Mouse (Mus musculus): ENCODE results near the gene Galt.
"Not testable (repeated sequence)": the region's sequence is repeated elsewhere in the genome, so short reads cannot be mapped to it uniquely, and the experiment has no call there.

- not testable (repeated sequence) for TF ChIP-seq EP300, CTCF (IDR thresholded peaks at IDR 0.05)
Observed at GRCm38 (mm10) chr4:41774506-41774905, 19.5 kb downstream of the Galt start.

Data from lung, postnatal 0 days (tissue).